Mouse (Mus musculus): Measurements from ENCODE around the gene Dock4. TPM values are rescaled to one million over a fixed set of nuclear protein-coding genes. Genes with fewer than 3 reads are reported as not detected.

The Dock4 gene
- total RNA-seq, 2 experiments from 2014 or later: 10.9 to 13.3 TPM

DNA sequence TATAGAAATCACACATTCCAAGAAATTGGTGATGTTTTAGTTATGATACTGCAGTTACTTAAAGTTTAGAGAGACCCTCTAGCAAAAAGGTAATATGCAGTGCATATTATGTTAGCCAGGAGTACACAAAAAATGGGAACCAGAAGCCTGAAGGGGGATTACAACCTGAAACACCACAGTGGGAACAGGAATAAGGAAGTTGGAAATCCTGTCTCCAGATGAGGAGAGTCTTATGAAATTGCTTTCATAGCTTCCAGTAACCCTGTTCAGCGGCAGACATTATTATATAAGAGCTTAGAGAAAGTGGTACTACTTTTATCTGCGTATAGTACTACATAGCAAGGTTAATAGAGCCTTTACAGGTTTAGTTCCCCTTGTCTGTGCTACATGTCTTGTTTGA, 210.1 kb downstream of the Dock4 start:
- no peak for DNase-seq

DNA sequence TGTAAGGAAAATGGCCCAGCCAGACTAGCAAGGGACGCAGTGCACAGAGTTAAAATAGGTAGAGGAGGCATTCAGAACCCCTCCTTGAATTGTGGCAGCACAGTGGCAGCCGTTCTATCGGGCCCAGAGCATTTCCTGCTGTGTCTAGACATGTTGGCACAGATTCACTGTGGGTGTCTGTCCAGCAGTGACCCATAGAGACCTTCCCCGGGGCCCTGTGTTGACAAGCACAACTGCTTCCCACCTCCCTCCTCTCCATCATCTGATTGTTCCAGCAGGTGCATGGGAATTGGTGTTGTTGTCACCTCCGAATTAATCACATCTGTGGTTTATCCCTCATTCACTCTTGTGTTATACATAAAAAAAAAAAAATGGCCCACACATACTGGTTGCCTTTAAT, 210.7 kb downstream of the Dock4 start:
- no peak for DNase-seq

DNA sequence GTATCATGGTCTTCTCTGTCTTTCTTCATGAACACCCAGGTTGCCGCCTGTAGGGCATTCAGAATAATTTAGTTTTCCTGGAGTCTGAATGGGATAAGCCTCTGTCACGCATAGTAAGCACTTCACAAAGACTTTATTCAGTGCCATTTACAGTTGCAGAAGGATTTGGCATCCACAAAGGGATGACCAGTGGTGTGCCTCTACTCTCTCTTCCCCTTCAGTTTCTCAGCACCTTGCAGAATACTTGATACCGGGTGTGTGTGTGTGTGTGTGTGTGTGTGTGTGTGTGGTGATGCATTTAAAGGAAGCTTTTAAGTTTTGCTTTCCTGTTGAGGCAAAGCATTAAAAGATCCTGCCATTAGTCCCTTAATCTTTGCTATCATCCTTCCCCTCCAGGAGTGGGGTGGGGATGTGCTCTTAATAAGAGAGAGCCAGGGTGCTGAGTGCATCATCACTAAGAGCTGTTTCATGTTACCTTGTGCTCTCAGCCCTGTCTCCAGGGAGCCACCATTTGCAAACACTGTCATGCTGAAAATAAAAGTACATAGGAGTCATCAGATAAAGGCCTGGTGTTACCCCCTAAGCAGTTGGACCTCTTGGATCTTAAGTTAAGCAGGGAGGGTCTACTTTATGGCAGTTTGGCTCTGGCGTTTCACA, 211.6 kb downstream of the Dock4 start:
- no peak for DNase-seq

DNA sequence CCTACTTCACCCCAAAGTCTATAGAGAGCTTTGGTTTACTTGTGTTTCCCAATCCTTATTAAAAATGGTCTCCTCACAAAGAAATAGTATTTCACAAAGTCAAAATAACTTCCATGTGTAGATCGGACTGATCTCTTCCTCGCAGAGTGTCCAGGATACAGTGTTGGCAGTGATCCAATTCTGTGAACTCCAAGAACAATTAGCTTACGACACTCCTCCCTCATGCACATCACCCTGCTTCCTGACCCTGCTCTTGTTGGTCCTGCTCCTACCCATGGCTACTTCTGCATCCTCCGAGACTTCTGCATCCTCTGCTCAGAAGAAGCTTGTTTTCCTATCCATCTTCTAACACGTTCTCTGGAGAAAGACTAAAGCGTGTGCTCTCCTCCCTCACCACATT, 213.9 kb downstream of the Dock4 start:
- no peak for DNase-seq

DNA sequence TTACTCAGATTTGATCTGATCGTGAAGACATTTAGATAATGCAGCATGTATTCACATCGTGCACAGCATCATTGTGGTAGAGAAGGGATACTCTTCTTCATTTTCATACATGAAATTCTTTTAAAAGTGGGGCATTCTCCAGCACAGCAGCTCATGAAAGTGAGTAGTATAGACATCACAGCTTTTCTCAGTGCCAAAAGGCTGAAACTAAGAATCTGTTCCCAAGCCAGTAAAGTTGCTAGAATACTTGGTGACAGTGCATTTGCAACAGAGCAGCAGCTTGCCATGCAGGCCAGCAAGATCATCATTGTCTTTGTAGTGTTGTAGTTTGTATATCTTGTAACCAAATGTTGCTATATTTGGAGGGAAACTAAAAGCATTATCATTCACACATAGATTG, 223.7 kb downstream of the Dock4 start:
- no peak for DNase-seq

GRCm38 (mm10) chr12:40670766-40671165, 225.0 kb downstream of the Dock4 start:
- no peak for DNase-seq

GRCm38 (mm10) chr12:40679713-40680112, 234.0 kb downstream of the Dock4 start:
- no peak for DNase-seq

- no peak for DNase-seq
Measured at GRCm38 (mm10) chr12:40680551-40680950, 234.8 kb downstream of the Dock4 start.

DNA sequence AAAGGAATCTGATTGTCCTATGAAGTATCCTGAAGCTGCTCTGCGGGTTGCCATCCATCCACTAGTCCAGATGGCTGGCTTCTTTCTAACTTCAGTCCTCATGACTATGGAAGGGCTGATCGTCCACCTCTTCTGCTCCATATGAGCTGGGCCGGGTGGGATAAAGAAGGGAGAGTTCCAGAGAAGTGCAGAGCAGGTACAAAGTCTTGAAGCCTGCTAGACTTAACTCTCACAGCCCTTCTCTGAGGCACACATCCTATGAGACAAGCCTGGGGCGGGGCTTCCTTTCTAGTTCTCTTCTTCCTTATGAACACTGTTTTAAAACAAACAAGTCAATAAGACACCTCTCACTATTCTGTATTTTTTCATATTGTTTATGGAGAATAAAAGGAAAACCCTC, 245.7 kb downstream of the Dock4 start:
- no peak for DNase-seq

DNA sequence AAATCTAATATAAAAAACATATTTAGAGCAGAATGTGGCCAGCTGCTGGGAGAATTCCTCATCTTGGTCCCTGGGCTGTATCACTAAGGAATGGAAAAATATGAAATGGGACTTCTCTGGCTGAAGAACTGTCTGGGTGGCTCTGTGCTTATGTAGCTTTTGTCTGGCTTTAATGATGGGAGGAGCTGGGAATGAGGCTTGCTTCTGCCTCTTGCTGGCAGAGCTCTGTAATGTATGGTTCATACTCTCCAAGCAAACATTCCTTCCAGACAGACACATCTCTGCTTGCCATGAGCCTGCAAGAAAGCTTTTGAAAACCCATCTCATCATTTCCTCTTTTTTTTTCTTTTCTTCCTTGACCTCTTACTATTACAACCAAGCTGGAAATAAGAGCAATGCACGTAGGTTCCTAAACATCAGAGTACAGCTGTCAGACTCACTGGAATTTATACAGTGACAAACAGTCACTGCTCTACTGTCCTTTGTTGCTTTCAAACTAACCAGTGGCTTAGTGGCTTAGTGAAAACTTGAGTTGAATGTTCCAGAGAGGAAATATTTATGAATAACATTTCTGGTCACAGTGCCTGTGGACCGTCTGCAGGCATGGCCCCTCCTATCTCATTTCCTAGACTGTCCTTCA, 248.4 kb downstream of the Dock4 start:
- no peak for DNase-seq

GRCm38 (mm10) chr12:40698330-40698729, 252.6 kb downstream of the Dock4 start:
- no peak for DNase-seq

DNA sequence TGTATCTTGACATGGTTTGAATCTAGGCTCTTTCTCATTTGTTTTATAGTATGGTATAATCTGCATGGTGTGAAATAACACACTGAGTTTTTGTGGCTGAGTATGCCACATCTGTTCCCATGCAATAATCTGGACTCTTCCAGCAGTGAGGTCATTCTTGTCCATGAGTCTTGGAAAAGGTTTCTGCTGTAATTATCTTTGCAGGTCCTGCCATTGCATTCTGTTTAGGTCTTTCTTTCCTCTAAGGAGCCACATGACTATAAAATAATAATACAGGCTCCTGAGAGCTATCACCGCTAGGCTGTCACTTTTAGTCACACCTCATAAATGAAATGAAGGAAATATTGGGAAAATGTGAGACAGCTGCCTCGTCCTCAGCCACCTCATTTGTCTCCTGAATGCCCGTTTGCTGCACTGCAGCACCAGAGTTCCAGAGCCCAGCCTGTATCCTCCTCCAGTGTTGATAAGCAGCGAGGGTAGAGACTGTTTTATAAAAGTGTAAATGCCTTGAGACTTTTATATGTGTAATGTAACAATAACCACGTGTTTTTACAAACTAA, 256.6 kb downstream of the Dock4 start:
- DNase-seq: no peak

DNA sequence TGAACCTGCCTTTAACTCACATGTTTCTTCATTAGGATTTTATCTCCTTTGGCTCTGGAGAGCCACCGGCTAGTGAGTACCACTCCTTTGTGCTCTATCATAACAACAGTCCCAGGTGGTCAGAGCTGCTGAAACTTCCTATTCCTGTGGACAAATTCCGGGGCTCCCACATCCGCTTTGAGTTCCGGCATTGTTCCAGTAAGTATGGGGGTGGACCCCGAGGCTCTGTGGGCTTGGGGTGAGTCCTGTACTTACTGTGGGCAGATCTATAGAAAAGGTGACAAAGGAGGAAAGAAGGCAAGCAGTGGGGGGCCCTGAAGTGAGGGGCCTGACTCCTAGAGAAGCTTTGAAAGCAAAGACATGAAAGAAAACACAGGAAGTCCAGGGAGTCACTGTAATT, 258.5 kb downstream of the Dock4 start:
- DNase-seq: no peak

GRCm38 (mm10) chr12:40707108-40707507, 261.4 kb downstream of the Dock4 start:
- DNase-seq: no peak

- no peak for DNase-seq
Measured at GRCm38 (mm10) chr12:40709094-40709493, 263.3 kb downstream of the Dock4 start.

- no peak for DNase-seq
Measured at GRCm38 (mm10) chr12:40712235-40712634, 266.5 kb downstream of the Dock4 start.

DNA sequence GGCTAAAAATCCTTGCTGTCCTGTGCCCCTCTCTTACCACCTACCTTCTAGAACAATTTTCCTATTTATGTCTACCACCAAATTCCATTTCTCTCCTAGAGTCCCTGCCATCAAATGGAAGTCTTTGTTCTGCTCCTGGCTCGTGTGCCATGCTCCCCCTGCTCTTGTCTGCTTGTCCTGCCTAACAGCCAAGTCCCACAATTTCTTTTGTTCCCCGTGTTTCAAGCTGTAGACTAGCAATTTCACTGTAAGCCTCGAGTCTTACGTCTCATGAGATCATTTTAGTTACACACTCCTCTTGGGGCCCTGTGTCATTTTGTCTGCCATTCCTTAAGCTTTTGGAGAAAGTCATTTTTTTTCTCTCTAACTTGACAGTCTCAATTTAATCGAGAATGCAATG, 268.5 kb downstream of the Dock4 start:
- DNase-seq: no peak

GRCm38 (mm10) chr12:40715174-40715573, 269.4 kb downstream of the Dock4 start:
- DNase-seq: no peak

- no peak for DNase-seq
Measured at GRCm38 (mm10) chr12:40728373-40728772, 282.6 kb downstream of the Dock4 start.

- no peak for DNase-seq
Measured at GRCm38 (mm10) chr12:40730756-40731155, 285.0 kb downstream of the Dock4 start.

DNA sequence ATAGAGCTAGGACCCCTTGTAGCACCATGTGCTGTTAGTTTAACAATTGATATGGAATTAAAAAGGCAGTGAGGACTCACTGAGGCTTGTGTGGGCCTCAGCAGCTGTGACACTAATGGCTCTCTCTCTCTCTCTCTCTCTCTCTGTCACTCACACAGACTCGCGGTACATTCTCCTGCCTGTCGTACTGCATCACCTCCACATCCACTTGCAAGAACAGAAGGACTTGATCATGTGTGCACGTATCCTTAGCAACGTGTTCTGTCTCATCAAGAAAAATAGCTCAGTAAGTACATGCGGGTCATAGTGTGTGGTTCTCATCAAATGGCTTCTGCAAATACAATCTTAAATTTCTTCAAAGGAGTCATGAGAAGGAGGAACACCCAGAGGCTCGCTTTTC, 299.7 kb downstream of the Dock4 start:
- no peak for DNase-seq

DNA sequence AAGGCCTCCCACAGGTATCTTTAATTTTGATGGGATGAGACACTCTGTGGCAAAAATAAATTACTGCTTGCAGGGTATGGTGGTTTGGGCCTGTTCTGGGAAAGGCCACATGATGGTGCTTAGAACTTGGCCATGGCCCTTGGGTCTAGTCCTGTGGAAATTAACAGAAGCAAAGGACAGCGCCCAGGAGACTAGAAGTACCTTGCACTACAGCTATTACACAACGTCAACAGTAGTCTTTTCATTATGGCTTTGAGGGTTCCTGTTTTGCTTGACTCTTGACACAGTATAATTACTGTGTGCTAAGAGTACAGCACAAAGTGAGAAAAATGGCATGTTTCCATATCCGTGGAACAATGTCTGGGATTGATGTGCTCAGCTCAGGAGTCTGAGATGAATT, 300.3 kb downstream of the Dock4 start:
- DNase-seq: no peak

GRCm38 (mm10) chr12:40759281-40759680, 313.5 kb downstream of the Dock4 start:
- no peak for DNase-seq

DNA sequence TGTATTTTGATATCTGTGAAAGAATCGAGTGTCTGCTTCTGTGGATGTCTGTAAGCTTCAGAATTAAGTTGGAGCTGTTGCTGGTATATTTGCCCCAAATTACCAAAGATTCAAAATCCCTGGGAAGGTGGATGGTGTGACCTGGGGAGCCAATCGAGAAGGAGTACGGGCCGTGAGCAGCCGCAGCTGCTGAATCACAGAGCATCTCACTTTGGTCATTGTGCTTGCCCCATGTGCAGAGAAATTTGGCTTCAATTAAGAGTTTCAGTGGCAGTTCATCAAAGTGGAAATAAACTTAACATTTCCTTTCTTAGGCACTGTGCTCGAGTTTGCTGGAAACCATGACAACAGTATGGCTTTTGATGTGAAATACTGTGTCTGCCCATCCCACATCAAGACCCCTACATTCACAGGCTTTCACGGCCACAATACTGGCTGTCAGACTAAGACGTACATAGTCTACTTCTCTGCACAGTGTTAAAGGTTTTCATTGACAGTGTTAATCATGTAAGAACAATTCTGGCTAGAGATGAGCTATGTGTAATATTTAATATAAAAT, 321.6 kb downstream of the Dock4 start:
- no peak for DNase-seq
